Mouse (Mus musculus): ENCODE results near the gene Nucks1.

The Nucks1 gene

GRCm38 (mm10) chr1:131968556-131968955, 58.2 kb downstream of the Nucks1 start:
- DNase-seq = no peak

GRCm38 (mm10) chr1:131968983-131969382, 58.6 kb downstream of the Nucks1 start:
- DNase-seq = no peak

GRCm38 (mm10) chr1:131969825-131970224, 59.5 kb downstream of the Nucks1 start:
- no peak for DNase-seq

GRCm38 (mm10) chr1:131970322-131970660, 60.0 kb downstream of the Nucks1 start:
- no peak for DNase-seq

- no peak for DNase-seq
Measured at GRCm38 (mm10) chr1:131970661-131971520, 60.6 kb downstream of the Nucks1 start.

DNA sequence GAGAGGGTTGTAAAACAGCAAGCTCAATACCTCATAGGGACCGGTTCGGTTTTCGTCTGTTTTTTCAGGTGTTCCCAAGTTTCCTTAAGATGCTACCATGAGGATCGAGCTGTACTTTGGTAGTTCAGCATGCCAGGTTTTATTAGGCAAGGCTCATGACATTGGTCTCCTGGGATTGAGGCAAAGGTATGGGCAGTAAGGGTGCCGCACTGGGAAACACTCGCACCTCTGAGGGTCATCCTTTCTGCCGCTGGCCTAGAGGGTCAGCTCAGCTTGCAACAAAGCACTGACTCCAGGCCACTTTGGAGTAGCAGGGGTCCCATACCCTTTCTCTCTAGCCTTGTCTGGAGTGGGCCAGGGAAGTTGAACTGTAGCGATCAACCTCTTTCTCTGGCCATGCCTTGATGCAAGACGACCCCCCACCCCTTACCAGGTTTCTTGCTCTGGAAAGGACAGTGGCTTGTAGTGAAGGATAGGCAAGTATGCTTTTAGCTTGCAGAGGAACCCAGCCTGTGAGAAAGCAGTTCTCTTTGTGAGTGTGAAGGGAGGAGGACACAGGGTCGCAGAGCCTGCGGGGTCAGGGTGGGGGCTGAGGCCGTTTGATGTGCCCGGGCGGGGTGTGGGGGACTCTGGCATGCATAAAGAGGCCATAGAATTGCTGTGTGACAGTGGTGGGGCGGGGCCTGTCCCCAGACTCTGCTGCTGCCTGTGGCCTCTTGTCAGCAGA, 61.6 kb downstream of the Nucks1 start:
- no peak for DNase-seq

DNA sequence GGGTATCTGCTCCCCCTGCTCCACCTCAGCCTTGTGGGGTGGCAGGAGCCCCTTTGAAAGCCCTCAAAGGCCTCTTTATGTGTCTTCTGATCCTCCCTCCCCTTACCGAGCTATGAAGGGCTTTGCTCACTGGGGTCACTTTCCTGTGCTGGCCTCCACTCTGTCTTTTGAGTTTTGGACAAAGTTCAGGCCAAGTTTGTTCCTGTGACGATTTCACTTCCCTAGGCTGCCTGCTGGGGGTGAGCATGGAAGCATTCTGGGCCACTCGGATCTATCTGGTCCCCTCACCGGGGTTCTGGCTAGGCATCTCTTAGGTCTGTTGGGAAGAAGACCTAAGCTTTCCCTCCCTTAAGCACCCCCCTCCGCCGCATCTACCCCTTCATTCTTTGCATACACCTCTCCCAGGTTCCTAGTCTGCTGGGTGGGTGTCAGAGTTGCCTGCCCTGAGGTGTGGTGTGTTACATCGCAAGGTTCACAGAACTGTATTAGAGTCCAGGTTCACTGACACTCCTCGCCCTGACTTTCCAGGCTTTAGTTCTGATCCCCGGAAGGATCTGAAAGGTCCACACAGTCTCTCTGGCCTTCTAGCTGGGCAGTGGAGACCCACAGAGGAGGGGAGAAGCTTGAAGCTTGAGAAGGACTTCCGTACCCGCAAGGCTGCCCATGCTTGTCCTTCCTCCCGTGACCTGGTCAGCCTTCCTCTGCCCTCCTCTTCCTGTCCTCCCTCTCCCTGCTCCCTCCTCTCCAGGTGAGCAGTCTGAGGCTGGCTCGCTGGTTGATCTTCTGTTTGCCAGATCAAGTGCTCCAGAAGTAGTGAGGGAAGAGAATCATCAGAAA, 62.4 kb downstream of the Nucks1 start:
- no peak for DNase-seq

DNA sequence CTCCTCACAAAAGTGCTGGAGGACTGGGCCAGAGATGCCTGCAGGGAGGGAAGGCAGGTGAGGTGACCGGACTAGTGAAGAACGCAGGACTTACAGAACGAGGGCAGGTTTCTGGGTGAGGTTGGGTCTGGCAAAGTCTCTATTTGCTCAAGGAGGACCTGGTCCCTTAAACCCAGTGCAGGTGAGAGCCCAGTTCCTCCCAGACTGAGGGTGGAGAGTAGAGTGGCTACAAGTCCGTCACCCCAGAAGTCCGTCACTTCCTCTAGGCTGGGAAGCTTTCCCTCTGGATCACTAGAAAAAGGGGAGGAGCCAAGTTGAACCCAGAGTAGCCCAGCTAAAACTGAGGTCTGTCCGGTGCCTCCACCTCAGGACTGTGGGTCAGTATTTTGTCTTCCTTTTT, 63.7 kb downstream of the Nucks1 start:
- DNase-seq = no peak

DNA sequence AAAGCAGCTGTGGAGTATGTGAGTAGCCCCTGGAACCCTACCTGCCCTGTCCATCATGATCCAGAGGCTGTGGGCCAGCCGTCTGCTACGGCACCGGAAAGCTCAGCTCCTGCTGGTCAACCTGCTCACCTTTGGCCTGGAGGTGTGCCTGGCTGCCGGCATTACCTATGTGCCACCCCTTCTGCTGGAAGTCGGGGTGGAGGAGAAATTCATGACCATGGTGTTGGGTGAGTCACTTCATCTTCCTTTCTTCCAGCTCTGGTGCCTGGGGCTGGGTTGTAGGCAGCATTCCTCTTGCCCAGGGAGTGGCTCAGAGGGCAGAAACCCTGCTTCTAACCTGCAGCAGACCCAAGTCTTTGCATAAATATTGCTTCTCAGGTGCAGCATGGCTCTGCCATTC, 66.6 kb downstream of the Nucks1 start:
- no peak for DNase-seq

- DNase-seq = no peak
Measured at GRCm38 (mm10) chr1:131980471-131980870, 70.1 kb downstream of the Nucks1 start.

- DNase-seq = peak; percentile 39 to 70
Measured at GRCm38 (mm10) chr1:131981378-131982013, 71.2 kb downstream of the Nucks1 start.

DNA sequence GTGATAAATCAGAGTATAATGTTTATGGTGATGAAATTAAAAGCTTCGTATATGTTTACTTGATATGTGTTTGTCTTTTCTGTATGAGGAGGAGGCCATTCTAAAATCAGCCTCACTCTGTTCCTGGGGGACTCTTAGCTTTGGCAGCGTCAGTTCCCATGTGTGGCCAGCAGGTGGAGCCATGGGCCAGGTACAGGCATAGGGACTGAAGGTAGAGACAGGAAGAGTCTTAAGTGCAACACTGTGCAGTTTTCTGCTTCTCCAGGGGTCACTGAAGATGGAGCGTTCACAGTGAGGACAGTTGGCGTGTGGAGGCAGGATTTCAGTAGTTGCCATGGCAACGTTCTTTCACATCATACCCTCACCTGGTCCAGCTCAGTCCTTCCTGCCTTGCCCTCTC, 72.6 kb downstream of the Nucks1 start:
- peak; percentile 60 to 81 for DNase-seq

- no peak for DNase-seq
Measured at GRCm38 (mm10) chr1:131983806-131984205, 73.5 kb downstream of the Nucks1 start.

Data from spleen, adult 18-20 months (tissue).